Mouse (Mus musculus): ENCODE data around the gene Ctdnep1. TPM values are rescaled to one million over a fixed set of nuclear protein-coding genes. Genes with fewer than 3 reads are reported as not detected.
A peak's percentile ranks its signal among the peaks of the same experiment; 100 is the strongest.

The Ctdnep1 gene
- total RNA-seq, 1 experiment from 2014 or later = 47.1 TPM

DNA sequence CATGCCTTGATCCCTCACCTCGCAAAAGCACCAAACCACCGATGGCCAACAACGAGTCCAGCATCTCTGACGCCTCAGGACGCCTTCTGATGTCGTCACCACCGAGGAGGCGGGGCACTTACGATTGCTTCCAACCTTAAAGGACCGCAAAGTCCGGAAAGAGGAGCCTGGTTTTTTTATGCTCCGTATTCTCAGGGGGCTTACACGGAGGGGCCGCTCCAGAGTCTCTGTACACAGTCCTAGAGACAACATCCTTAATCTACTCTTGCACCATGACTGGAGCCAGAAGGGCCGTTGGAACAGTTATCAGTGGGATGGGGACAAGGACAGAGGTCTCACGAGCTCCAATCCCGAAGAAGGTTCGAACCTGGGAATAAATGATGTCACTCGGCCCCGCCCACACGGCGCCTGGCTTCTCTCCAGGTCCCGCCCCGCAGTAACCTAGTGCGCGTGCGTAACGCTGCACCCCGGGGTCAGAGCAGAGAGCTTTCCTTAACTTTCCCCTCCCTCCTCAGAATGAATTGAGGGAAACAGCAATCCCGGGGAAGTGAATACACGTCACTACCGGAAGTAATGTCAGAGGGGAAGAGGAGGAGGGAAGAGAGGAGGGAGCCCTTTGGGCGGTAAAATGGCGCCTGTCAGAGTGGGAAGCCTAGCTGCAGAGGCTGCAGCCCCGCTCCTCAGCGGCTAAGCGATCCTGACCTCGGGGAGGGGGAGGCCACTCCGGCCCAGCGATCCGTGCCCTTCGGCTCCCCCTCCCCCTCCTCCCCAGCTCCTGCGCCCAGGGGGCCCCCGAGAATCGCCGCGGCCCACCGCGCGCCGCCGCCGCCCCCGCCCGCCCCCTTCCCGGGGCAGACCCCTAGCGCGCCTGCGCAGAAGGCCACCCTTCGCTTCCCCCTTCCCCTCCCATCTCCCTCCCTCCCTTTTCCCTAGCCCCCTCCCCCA, 488 bp upstream of the Ctdnep1 start:
- ATAC-seq (replicated peaks; ENCODE audit: low read depth, poor library complexity, severe bottlenecking) = peak; percentile 91

DNA sequence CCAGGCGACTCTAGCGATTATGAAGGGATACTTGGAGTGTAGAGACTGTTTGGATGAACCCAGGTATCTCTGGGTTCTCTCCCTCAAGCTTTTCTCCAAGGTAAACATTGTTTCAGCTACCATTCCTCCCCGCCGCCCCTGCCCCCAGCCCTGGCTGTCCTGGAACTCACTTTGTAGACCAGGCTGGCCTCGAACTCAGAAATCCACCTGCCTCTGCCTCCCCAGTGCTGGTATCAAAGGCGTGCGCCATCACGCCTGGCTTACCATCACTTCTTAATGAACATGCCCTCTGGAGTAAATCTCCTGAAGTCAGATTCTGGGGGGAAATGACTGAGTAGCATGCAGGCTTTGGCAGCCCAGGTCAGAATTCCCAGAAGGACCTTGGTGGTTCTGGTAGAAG, 1.3 kb downstream of the Ctdnep1 start, which contains the start of gene Elp5:
Elp5 (minus strand) TSS at position 293 of the 400 bp plus-strand sequence.
- no peak for ATAC-seq (replicated peaks; ENCODE audit: low read depth, poor library complexity, severe bottlenecking)

DNA sequence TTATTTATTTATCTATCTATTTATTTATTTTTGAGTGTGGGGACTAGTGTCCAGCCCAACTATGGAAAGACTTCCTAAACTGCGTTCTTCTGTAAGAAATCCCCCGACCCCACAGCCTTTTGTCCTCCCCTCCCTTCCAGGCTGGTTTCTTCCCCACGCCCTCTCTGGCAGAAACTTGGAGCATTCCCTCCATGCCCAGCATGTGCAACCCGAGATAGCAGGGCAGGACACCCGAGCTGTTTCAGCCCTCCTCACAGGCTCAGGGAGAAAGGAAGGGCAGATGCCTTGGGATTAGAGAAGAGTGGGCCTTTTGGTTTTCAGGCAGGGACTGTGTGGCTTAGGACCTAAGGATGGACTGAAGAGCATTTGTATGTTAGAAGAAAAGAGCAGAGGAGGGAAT, 1.9 kb downstream of the Ctdnep1 start:
- no peak for ATAC-seq (replicated peaks; ENCODE audit: low read depth, poor library complexity, severe bottlenecking)

- no peak for ATAC-seq (replicated peaks; ENCODE audit: low read depth, poor library complexity, severe bottlenecking)
Observed at GRCm38 (mm10) chr11:69983377-69983776, 2.4 kb downstream of the Ctdnep1 start.

DNA sequence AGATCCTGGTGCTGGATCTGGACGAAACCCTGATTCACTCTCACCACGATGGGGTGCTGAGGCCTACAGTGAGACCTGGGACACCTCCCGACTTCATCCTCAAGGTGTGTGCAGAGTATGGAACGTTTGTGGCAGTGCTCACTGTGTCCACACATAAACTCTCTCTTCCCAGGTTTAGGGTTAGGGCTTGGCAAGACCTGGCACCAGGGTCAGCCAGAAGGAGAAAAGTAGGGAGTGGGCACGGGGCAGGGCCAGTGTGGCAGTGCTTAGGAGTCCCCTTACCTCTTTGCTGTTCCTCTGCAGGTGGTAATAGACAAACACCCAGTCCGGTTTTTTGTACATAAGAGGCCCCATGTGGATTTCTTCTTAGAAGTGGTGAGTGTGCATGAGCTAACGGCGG, 3.5 kb downstream of the Ctdnep1 start:
- no peak for ATAC-seq (replicated peaks; ENCODE audit: low read depth, poor library complexity, severe bottlenecking)

- no peak for ATAC-seq (replicated peaks; ENCODE audit: low read depth, poor library complexity, severe bottlenecking)
Observed at GRCm38 (mm10) chr11:69989949-69990348, 9.0 kb downstream of the Ctdnep1 start.

- peak; percentile 69 for ATAC-seq (replicated peaks; ENCODE audit: low read depth, poor library complexity, severe bottlenecking)
Observed at GRCm38 (mm10) chr11:69990850-69991691, 10.1 kb downstream of the Ctdnep1 start, which contains the start of gene Gabarap. Gabarap (plus strand) TSS chr11:69991143.

DNA sequence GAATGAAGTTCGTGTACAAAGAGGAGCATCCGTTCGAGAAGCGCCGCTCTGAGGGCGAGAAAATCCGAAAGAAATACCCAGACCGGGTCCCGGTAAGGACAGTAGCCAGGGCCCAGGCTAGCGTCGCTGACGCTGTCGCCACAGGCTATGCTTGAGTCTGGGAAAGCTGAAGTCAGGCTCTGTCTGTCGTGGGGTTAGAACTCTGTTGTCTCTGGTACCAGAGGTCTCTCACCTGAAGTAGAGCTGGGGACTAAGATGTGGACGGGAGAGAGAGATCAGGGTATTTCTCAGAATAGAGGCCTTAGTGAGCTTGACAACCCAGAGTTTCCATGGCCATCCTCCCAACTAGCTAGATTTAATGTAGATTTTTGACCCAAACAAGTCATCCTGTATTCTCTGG, 10.8 kb downstream of the Ctdnep1 start:
- ATAC-seq (replicated peaks; ENCODE audit: low read depth, poor library complexity, severe bottlenecking) = no peak

- ATAC-seq (replicated peaks; ENCODE audit: low read depth, poor library complexity, severe bottlenecking) = no peak
Observed at GRCm38 (mm10) chr11:69992396-69992795, 11.4 kb downstream of the Ctdnep1 start.

DNA sequence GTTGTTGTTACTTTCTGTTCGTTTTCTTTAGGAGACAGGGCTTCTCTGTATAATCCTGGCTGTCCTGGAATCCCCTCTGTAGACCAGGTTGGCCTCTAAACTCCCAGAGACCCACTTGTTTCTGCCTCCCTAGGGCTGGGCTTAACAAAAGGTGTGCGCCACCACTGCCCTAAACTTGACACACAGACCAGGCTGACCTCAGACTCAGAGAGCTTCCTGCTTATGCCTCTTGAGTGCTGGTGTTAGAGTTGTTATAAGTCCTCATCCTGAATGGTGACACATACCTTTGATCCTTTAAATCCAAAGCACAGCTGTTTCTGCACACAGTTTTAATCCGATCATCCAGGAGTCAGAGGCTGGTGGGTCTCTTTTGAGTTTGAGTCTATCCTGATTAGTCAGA, 12.0 kb downstream of the Ctdnep1 start:
- no peak for ATAC-seq (replicated peaks; ENCODE audit: low read depth, poor library complexity, severe bottlenecking)

DNA sequence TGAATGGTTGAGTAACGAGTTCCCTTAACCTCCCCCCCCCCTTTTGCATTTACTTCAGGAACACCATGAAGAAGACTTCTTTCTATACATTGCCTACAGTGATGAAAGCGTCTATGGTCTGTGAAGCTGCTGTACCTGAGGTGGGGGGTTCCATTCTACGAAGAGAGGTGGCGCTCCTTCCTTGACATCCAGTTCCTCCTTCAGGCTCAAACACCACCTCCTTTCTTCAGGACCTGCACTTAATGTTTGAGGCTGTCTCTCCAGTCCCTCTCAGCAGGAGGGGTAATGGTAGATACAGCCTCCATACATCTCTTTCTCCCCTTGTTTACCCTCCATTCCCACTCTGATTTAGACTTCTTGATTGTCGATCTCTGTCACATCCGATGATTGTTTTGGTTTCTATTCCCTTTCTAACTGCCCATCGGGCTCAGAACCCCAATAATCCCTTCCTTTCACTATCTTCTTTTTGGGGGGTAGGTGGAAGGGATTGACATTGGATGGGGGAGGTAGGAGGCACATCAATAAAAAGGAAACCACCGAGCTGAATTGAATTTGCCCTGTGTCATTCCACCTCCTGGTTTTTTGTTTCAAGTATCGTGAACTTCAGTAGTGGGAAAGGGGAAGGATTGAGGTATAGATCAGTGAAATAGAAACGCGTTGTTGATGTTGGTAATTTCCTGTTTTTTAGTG, 13.6 kb downstream of the Ctdnep1 start:
- ATAC-seq (replicated peaks; ENCODE audit: low read depth, poor library complexity, severe bottlenecking) = no peak

DNA sequence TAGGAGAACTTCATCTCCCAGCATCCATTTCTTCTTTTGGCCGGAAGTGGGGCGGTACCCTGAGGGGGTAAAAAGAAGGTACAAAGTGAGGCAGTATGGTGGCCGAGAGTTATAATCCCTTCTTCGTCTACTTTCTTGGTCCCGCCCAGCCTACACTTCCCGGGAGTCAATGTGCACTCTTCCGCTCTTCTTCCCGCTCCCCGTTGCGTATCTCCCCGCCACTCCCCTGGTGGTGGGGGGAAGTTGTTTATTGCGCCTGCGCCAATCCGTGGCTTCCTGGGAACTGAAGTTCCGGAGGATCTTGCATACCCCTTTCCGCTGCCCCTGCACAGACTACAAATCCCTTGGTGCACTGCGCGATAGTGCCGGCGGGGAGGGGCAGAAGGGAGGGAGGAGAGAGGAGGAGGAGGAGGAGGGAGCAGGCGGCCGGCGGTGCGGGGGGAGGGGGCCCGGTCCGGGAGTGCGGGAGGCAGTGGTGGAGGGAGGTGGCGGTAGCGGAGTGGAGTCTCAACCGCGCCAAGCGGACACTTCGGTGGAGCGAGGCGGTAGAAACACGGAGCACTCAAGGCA, 14.5 kb downstream of the Ctdnep1 start, which contains the start of gene Phf23:
Phf23 (plus strand) TSS at position 387 of the 570 bp plus-strand sequence.
- peak; percentile 70 for ATAC-seq (replicated peaks; ENCODE audit: low read depth, poor library complexity, severe bottlenecking)

DNA sequence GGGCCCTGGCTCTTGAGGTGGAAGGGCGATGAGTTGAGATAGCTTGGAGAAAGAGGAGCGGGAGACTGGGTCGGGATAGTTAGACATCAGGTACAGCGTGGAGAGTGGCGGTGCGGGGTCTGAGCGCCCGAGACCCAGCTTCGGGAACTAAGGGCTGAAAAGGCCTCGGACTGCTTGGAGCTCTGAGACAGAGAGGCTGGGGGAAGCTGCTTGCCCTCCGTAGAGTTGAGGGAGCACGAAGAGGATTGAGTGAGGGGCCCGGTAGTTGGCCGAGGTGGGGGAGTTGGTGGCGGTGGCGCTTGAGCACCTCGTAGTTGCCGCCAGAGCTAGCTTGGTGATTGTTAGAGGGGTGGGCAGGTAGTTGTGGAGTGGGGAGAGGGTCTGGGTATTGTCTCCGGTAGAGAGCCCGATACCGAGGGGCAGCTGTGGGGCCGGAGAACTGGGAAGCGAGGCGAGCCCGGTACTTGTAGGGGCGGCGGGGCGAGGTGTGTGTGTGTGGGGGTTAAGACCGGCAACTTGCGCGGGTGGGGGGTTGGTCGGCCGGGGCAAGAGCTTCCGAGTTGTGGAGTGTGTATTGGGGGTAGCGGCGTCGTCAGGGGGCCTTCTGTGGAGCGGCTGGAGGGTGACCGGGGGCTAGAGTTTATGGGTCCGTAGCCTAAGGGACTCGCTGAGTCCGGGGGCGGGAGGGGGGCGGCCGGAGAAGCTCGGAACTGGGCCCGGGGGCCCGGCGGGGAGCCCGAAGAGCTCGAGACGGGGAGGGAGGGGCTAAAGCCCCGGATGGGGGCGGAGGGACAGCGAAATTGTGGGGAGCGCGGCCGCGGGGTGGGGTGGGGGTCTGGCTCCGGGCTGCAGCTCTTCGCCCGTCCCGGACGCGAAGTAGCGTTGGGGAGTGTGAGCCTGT, 15.5 kb downstream of the Ctdnep1 start:
- no peak for ATAC-seq (replicated peaks; ENCODE audit: low read depth, poor library complexity, severe bottlenecking)

DNA sequence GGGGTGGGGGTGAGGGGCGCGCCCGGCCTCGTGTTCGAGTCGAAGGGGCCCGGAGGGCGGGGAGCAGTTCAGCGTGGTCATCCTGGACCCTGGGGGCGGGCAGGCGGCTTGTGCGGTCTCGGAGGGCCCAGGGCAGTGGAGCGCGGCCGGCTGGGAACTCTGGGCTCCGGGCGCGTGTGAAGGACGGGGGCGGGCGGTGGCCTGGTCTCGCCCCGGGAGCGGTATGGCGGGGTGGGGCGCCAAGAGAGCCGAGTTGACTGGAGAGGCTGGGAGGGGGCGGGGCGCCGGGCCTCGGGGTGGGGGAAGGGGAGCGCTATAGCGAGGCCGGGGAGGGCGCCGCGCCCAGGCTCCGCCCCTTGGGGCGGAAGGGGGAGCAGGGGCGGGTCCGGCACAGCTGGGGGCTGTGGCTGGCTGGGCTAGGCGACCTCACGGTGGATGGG, 16.1 kb downstream of the Ctdnep1 start:
- ATAC-seq (replicated peaks; ENCODE audit: low read depth, poor library complexity, severe bottlenecking) = 0 out of 2 replicates have a peak, but pooled peaks have one; percentile 9

GRCm38 (mm10) chr11:69998567-69999491, 17.9 kb downstream of the Ctdnep1 start:
- ATAC-seq (replicated peaks; ENCODE audit: low read depth, poor library complexity, severe bottlenecking) = no peak

- ATAC-seq (replicated peaks; ENCODE audit: low read depth, poor library complexity, severe bottlenecking) = no peak
Observed at GRCm38 (mm10) chr11:69999666-70000065, 18.7 kb downstream of the Ctdnep1 start.

GRCm38 (mm10) chr11:70000396-70000898, 19.5 kb downstream of the Ctdnep1 start, which contains the start of gene Dvl2:
Dvl2 (plus strand) TSS chr11:70000595.
- peak; percentile 63 for ATAC-seq (replicated peaks; ENCODE audit: low read depth, poor library complexity, severe bottlenecking)
